Mouse (Mus musculus): ENCODE results near the gene Tmed9.

DNA sequence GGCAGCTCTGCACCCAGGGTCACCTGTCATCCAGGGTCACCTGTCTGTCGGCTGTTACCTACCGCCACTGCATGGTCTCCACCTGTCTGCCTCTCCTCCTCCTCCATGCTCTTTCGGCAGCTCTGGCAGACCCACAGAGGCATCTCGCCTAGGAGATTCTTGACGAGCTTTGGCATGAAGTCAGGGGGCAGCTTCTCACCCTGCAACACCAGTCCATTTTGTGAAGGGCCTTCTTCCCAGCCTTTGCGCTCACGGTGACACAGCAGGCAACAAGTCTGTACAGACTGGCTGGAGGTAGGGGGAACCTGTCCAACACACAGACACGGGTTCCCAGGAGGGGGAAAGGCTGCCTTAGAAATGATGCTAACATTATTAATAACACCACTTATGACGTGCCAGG, 17.6 kb upstream of the Tmed9 start:
- TF ChIP-seq CTCF (IDR thresholded peaks at IDR 0.05; ENCODE audit: low read depth, low read length) (no peak), POLR2A (IDR thresholded peaks at IDR 0.05; ENCODE audit: extremely low read depth, insufficient read depth, low read length) (no peak)

Measured in liver, adult 2 months (tissue).